Mouse (Mus musculus): ENCODE measurements around the gene Cyp2d11. TPM values are rescaled to one million over a fixed set of nuclear protein-coding genes. Genes with fewer than 3 reads are reported as not detected.
"Not testable (repeated sequence)": the region's sequence is repeated elsewhere in the genome, so short reads cannot be mapped to it uniquely, and the experiment has no call there.

Cyp2d11 gene
- not detected in 2 replicates for polyA plus RNA-seq (2012; rRNA removed)

DNA sequence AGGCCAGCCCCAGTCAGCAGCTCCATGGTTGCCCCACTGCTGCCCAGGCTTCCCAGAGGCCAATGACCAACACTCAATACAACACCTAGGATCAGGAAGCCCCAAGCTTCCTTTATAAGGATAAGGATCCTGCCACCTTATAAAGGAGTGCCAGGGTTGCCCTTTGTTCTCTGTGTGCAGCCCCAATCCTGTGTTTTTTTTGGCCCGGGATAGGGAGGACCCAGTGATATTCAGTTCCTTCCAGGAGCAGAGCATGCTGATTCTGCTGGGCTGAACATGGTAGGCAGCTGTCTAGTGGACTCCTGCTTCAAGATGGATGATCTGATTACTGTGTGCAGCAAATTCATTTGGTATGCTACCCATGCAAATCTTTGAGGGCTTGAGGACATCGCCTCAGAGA, at the start of gene Cyp2d11:
Gene Cyp2d11 (minus strand): TSS at position 101 of the 400 bp plus-strand sequence.
- DNase-seq (ENCODE audit: low read depth), result not testable (repeated sequence)

DNA sequence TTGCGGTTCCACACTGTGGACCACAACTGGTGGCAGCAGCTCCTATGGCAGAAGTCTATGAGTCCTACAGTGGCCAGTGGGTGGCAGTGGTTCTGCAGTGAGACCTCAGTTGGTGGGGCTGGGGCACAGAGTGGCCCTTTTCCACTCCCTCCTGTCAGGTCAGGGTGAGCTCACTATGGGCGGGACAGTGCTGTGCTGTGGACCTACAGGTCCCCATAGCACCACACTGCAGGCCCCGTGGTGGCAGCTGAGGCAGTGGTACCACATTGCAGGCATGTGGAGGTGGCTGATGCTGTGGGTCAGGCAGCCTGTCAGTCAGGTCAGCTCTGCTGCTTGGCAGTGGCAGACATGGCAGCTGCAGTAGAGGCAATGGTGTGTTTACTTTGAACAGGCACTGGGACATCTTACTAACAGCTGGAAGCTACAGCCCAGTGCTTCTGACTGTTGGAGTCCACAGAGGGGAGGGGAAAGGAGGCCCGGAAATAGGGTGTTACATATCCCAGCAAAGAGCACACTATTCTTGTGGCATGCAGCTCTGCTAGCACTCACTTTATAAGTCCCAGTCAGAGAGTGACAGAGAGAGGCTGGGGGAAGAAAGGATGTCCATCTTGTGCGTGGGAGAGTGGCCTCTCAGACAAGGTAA, 44.3 kb upstream of the Cyp2d11 start:
- no peak for DNase-seq (ENCODE audit: low read depth)
- TF ChIP-seq POLR2A (IDR thresholded peaks at IDR 0.05; ENCODE audit: borderline replicate concordance, extremely low read depth, insufficient read depth, insufficient read length, poor library complexity, severe bottlenecking) (no peak), CTCF (IDR thresholded peaks at IDR 0.05; ENCODE audit: borderline replicate concordance, extremely low read depth, insufficient read depth, insufficient read length) (no peak)

DNA sequence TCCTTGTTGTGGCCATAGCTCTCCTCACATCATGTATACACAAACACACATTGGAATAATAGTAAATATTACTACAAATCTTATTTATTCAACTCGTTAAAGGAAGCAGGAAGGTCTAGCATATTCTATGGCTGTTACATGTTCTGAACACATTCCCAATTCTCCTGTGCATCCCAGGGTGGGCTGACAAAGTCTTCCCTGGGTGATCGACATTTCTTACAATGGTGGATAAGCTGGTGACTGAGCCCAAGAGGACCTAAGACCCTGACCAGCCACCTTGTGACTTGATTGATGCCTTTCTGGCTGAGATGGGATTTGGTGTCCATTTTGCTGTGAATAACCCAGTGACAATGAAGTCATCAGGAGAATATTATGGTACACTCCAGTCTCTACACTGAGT, 41.8 kb upstream of the Cyp2d11 start:
- DNase-seq (ENCODE audit: low read depth), result no peak
- no peak for TF ChIP-seq CTCF (IDR thresholded peaks at IDR 0.05; ENCODE audit: borderline replicate concordance, extremely low read depth, insufficient read depth, insufficient read length)
- TF ChIP-seq POLR2A (IDR thresholded peaks at IDR 0.05; ENCODE audit: borderline replicate concordance, extremely low read depth, insufficient read depth, insufficient read length, poor library complexity, severe bottlenecking), result no peak

DNA sequence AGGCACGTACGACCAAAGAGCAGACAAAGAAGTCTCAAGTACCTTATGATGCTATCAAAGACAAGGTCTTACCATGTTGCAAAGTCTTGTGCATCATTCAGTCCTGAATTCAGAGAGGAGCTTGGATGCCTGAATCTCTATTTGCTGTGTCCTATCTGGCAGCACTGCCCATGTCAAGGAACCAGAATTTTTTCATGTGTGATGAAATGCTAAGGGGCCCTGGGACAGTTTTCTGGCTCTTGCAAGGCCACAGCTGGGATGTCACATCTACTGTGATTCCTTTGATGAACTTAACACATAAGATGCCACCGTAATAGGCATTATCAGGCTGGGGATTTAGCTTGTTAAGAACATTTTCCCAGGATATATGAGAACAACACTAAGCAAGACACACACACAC, 41.2 kb upstream of the Cyp2d11 start:
- TF ChIP-seq POLR2A (IDR thresholded peaks at IDR 0.05; ENCODE audit: borderline replicate concordance, extremely low read depth, insufficient read depth, insufficient read length, poor library complexity, severe bottlenecking) (no peak), CTCF (IDR thresholded peaks at IDR 0.05; ENCODE audit: borderline replicate concordance, extremely low read depth, insufficient read depth, insufficient read length) (no peak)
- no peak for DNase-seq (ENCODE audit: low read depth)

DNA sequence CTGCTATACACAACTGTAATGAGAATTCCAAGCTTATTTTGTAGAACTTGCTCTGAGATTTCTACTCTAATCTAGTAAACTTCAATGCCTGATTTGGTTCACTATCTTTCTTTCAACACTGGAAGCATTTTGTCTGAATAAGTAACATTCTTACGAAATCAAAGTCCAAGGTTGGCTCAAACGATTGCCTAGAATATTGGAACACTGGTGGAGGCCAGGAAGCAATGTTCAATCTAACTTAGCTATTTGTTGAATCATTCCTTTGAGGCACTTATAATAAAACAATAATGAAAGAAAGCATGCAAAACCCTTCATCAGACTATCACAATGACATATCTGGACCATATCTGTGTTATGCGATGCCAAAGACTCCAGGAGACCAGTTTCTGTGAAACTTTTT, 40.7 kb upstream of the Cyp2d11 start:
- TF ChIP-seq CTCF (IDR thresholded peaks at IDR 0.05; ENCODE audit: borderline replicate concordance, extremely low read depth, insufficient read depth, insufficient read length) (no peak), POLR2A (IDR thresholded peaks at IDR 0.05; ENCODE audit: borderline replicate concordance, extremely low read depth, insufficient read depth, insufficient read length, poor library complexity, severe bottlenecking) (no peak)
- no peak for DNase-seq (ENCODE audit: low read depth)

DNA sequence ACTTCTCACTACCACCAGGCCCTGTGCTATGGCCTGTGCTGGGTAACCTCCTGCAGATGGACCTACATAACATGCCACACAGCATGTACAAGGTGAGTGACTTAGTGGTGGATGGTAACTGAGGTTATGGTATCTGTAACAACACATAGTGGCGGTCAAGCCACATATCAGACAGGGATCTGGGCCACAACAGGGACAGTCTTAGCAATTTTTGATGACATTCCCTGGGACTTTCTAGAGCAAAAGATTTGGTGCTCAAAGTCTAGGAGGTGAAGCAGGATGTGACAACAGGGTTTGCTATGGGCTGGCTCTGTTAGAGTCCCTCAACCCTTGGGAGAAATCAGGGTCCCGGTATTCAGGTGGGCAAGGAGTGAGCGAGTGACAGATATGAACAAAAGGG, 39.8 kb upstream of the Cyp2d11 start:
- TF ChIP-seq POLR2A (IDR thresholded peaks at IDR 0.05; ENCODE audit: borderline replicate concordance, extremely low read depth, insufficient read depth, insufficient read length, poor library complexity, severe bottlenecking) (no peak), CTCF (IDR thresholded peaks at IDR 0.05; ENCODE audit: borderline replicate concordance, extremely low read depth, insufficient read depth, insufficient read length) (no peak)
- DNase-seq (ENCODE audit: low read depth), result no peak

DNA sequence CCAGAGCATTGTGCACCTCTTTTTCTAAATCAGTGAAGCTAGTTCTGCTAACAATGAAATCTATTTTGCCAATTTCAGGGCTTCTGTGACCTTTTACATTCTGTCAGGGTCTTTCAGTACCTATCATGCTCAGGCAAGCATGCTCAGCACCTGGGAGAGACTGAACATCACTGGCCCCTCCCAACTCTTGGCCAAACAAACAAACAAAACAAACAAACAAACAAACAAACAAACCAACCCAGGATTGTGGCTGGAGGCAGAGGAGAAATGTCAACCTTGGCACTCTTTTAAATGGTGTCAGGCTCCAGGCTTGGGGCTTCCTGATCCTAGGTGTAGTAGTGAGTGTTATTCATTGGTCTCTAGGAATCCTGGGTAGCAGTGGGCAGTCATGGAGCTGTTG, 39.3 kb upstream of the Cyp2d11 start, which contains the start of gene Cyp2d9:
Gene Cyp2d9 (plus strand): TSS at position 301 of the 400 bp plus-strand sequence.
- TF ChIP-seq POLR2A (IDR thresholded peaks at IDR 0.05; ENCODE audit: borderline replicate concordance, extremely low read depth, insufficient read depth, insufficient read length, poor library complexity, severe bottlenecking) (no peak), CTCF (IDR thresholded peaks at IDR 0.05; ENCODE audit: borderline replicate concordance, extremely low read depth, insufficient read depth, insufficient read length) (no peak)
- no peak for DNase-seq (ENCODE audit: low read depth)

DNA sequence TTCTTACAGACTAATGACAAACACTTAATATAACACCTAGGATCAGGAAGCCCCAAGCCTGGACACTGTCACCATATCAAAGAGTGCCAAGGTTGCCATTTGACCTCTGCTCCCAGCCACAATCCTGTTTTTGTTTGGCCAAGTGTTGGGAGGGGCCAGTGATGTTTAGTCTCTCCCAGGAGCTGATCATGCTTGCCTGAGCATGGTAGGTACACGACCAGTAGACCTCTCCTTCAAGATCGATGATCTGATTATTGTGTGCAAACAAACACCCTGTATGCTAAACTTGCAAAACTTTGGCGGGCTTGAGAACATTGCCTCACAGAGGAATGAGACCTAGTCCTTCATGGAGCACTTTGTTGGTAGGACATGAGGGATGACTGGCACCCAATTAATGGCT, 29.6 kb upstream of the Cyp2d11 start:
- TF ChIP-seq POLR2A (IDR thresholded peaks at IDR 0.05; ENCODE audit: borderline replicate concordance, extremely low read depth, insufficient read depth, insufficient read length, poor library complexity, severe bottlenecking), result no peak

DNA sequence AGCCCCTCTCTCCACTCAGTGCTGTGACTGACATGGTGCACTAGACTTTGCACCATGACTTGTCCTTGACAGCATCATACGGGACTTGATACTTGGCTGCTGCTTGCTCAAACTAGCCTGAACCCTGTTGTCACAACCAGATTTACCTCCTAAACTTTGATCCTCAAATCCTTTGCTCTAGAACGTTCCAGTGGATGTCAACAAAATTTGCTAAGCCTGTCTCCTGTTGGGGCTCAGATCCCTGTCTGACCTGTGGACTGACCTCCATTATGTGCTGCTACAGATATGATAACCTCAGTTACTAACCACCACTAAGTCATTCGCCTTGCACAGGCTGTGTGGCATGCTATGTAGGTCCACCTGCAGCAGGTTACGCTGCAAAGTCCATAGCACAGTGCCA, 29.1 kb upstream of the Cyp2d11 start:
- DNase-seq (ENCODE audit: low read depth), result no peak
- no peak for TF ChIP-seq CTCF (IDR thresholded peaks at IDR 0.05; ENCODE audit: borderline replicate concordance, extremely low read depth, insufficient read depth, insufficient read length)
- no peak for TF ChIP-seq POLR2A (IDR thresholded peaks at IDR 0.05; ENCODE audit: borderline replicate concordance, extremely low read depth, insufficient read depth, insufficient read length, poor library complexity, severe bottlenecking)

More for the DNA sequence above, 29.6 kb upstream of the Cyp2d11 start:
- DNase-seq (ENCODE audit: low read depth), result no peak

DNA sequence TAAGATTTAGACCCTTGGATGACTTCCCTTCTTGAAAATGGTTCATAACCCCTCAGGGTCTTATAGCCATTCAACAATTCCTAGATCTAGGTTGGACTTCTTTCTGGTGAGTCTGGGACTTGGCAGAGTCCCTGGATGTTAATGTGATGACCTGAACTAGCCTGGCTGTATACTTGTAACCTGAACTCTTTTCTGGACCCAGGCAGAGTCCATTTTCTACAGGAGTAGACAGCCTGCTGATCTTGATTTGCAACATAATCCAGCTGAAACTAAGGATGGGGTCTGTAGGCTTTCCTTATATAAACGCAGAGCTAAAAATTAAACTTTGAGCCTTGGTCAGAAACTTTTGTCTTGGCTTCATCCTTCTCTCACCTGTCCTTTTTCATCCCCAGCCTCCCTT, 24.8 kb upstream of the Cyp2d11 start:
- TF ChIP-seq CTCF (IDR thresholded peaks at IDR 0.05; ENCODE audit: borderline replicate concordance, extremely low read depth, insufficient read depth, insufficient read length), result no peak
- TF ChIP-seq POLR2A (IDR thresholded peaks at IDR 0.05; ENCODE audit: borderline replicate concordance, extremely low read depth, insufficient read depth, insufficient read length, poor library complexity, severe bottlenecking), result no peak
- DNase-seq (ENCODE audit: low read depth), result no peak

DNA sequence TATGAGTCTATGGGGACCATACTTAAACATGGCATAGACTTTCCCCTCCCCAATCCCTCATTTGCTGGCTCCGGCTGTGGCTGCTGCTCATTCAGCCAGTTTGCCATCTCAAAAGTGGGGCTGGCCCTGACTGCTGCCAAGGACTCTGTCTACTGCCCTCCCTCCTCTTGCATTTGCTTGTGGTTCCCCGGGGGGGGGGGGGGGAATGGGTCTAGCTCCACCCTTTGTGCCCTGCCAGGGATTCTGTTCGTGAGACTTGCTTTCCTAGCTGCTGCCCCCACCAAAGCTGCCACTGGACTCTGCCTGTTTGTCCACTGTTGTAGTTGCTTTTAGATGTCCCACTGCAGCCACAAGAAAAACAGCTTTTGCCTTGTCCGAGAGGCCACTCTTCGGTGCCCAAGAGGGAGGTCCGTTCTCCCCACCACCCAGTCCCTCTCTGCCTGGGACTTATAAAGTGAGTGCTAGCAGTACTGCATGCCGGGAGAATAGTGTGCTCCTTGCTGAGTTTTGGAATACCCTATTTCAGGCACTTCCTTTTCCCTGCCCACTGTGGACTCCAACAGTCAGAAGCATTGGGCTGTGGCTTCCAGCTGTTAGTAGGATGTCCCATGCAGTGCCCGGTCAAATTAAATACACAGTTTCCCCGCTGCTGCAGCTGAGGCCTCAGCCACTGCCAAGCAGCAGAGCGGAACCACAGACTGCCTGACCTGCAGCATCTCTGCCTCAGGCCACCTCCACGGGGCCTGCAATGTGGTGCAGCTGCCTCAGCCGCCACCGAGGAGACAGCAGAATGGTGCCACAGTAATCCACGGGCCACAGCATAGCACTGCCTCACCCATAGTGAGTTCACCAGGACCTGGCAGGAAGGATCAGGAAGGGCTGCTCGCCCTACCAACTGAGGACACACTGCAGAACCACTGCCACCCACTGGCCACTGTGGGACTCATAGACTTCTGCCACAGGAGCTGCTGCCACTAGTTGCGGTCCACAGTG, 23.3 kb upstream of the Cyp2d11 start:
- peak; percentile 74 for TF ChIP-seq CTCF (IDR thresholded peaks at IDR 0.05; ENCODE audit: borderline replicate concordance, extremely low read depth, insufficient read depth, insufficient read length)
- TF ChIP-seq POLR2A (IDR thresholded peaks at IDR 0.05; ENCODE audit: borderline replicate concordance, extremely low read depth, insufficient read depth, insufficient read length, poor library complexity, severe bottlenecking), result no peak
- peak; percentile 84 for DNase-seq (ENCODE audit: low read depth)

DNA sequence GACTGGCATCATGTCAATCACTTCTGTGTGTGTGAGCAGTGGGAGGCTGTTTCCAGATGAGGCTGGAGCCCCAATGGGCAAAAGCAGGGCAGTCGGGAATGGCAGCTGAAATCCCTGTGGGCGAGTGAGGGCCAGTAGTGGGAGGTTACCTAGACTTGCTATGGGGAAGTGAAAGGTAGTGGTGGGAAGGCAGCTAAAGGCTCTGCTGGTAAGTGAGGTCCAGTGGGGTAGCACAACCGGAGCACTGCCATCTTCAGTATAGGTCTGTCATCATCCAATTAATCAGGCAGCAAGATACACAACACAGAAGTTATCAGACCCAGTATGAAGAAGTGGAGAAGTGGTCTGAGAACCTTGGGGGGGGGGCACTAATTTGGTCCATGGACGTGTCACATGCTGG, 13.7 kb upstream of the Cyp2d11 start:
- no peak for DNase-seq (ENCODE audit: low read depth)
- TF ChIP-seq POLR2A (IDR thresholded peaks at IDR 0.05; ENCODE audit: borderline replicate concordance, extremely low read depth, insufficient read depth, insufficient read length, poor library complexity, severe bottlenecking), result no peak
- TF ChIP-seq CTCF (IDR thresholded peaks at IDR 0.05; ENCODE audit: borderline replicate concordance, extremely low read depth, insufficient read depth, insufficient read length), result no peak
